Mouse (Mus musculus): ENCODE measurements around the gene Zfp804a. TPM values are rescaled to one million over a fixed set of nuclear protein-coding genes. Genes with fewer than 3 reads are reported as not detected.
A peak's percentile ranks its signal among the peaks of the same experiment; 100 is the strongest.

Zfp804a gene
- total and polyA plus RNA-seq, 2 experiments from 2014 or later, result 10.4 to 14.9 TPM

DNA sequence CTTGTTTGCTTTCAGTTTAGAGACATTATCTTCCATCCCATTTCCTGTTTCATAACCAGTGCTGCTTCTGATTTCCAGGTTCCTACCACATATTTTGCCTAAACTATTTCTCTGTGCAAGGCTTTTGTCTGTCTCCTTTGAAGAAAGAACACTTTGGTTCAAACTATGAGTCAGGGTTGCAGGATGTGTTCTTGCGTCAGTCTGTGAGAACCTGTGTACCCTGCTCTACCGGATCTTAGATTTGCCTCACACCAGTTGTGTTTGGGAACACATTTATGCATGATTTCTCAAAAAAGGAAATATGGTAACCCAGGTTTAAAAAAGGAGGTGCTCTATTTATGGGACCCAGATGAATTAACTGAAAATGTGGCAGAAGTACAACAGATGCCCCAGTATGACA, 125.7 kb downstream of the Zfp804a start:
- H3K4me2 ChIP-seq (ENCODE audit: low read depth, low read length), result no peak overlapping the region
- H3K27ac ChIP-seq, result no peak overlapping the region
- no peak overlapping the region for H3K4me3 ChIP-seq (ENCODE audit: low read length)
- no peaks in the 10 kb centered on the region for H3K36me3 ChIP-seq (ENCODE audit: insufficient read depth, low read length)
- H3K27me3 ChIP-seq (ENCODE audit: insufficient read depth, low read length), result no peaks in the 10 kb centered on the region
- H3K4me1 ChIP-seq (ENCODE audit: insufficient read depth, low read length), result no peaks in the 10 kb centered on the region
- DNase-seq (ENCODE audit: low spot score) (no peak), ATAC-seq (no peak)
- H3K9ac ChIP-seq (replicated peaks; ENCODE audit: low read length), result no peak overlapping the region
- no peak for TF ChIP-seq CTCF (IDR thresholded peaks at IDR 0.05; ENCODE audit: low read depth)
- WGBS, result 92% methylated on average over 2 of the region's 2 CpGs
- no peaks in the 10 kb centered on the region for H3K9me3 ChIP-seq (ENCODE audit: low read length)

- Histone ChIP-seq H3K36me3 (ENCODE audit: insufficient read depth, low read length) (no peaks in the 10 kb centered on the region), H3K9ac (replicated peaks; ENCODE audit: low read length) (no peak overlapping the region), H3K4me1 (ENCODE audit: insufficient read depth, low read length) (no peaks in the 10 kb centered on the region), H3K27me3 (ENCODE audit: insufficient read depth, low read length) (no peaks in the 10 kb centered on the region), H3K4me3 (ENCODE audit: low read length) (no peak overlapping the region), H3K9me3 (ENCODE audit: low read length) (no peaks in the 10 kb centered on the region), H3K4me2 (ENCODE audit: low read depth, low read length) (no peak overlapping the region), H3K27ac (no peak overlapping the region)
- no peak for ATAC-seq
- WGBS, result 96% methylated on average over 1 of the region's 1 CpGs
- no peak for DNase-seq (ENCODE audit: low spot score)
- TF ChIP-seq CTCF (IDR thresholded peaks at IDR 0.05; ENCODE audit: low read depth), result no peak
These were observed 128.0 kb downstream of the Zfp804a start for GRCm38 (mm10) chr2:82181010-82181409.

DNA sequence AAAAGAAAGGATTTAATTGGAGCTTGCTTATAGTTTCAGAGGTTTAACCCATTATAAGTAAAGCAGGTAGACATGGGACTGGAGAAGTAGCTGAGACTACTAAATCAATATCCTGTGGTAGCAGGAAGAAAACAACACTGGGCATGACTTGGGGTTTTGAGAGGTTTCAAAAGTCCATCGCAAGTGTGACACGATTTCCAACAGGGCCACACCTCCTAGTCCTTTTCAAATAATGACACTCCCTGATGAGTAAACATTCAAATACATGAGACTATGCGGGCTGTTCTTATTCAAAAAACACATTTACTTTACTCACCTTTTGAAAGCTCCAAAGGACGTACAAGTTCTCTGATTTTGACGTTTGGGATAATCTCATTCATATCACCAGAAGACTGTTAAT, 146.9 kb downstream of the Zfp804a start:
- no peak for DNase-seq (ENCODE audit: low spot score)

DNA sequence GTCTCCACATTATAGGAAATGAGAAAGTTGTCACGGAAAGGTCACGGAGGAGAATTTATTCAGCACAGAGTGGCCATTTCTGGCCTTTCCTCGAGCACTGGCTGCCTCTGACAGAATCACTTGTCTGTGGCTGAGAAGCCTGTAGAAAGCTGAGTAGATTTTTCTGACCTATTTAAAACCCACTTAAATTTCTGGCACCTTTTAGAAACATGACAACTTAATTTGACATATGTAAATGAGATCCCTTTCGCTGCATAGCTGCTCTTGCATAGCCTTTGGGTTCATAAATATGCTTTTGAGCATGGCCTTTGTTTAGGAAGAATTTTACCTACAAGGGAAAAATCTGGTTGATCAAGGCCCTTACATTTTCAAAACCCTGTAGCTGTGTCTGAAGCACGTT, 147.6 kb downstream of the Zfp804a start:
- TF ChIP-seq CTCF (IDR thresholded peaks at IDR 0.05; ENCODE audit: low read depth), result no peak
- ATAC-seq (peak; percentile 45; the same call in 1 of the 2 replicates), DNase-seq (ENCODE audit: low spot score) (no peak)
- no peak overlapping the region for H3K27ac ChIP-seq
- H3K4me2 ChIP-seq (ENCODE audit: low read depth, low read length), result no peak overlapping the region
- H3K36me3 ChIP-seq (ENCODE audit: insufficient read depth, low read length), result no peaks in the 10 kb centered on the region
- H3K4me1 ChIP-seq (ENCODE audit: insufficient read depth, low read length), result no peaks in the 10 kb centered on the region
- no peaks in the 10 kb centered on the region for H3K9me3 ChIP-seq (ENCODE audit: low read length)
- 51% methylated on average over 5 of the region's 5 CpGs for WGBS
- H3K27me3 ChIP-seq (ENCODE audit: insufficient read depth, low read length), result no peaks in the 10 kb centered on the region
- no peak overlapping the region for H3K4me3 ChIP-seq (ENCODE audit: low read length)
- H3K9ac ChIP-seq (replicated peaks; ENCODE audit: low read length), result no peak overlapping the region

More for the DNA sequence above, 146.9 kb downstream of the Zfp804a start:
- H3K36me3 ChIP-seq (ENCODE audit: insufficient read depth, low read length), result no peaks in the 10 kb centered on the region
- no peaks in the 10 kb centered on the region for H3K4me1 ChIP-seq (ENCODE audit: insufficient read depth, low read length)
- no peak overlapping the region for H3K27ac ChIP-seq
- H3K9ac ChIP-seq (replicated peaks; ENCODE audit: low read length), result no peak overlapping the region
- H3K9me3 ChIP-seq (ENCODE audit: low read length), result no peaks in the 10 kb centered on the region
- no peak overlapping the region for H3K4me2 ChIP-seq (ENCODE audit: low read depth, low read length)
- no peak overlapping the region for H3K4me3 ChIP-seq (ENCODE audit: low read length)
- H3K27me3 ChIP-seq (ENCODE audit: insufficient read depth, low read length), result no peaks in the 10 kb centered on the region
- 86% methylated on average over 5 of the region's 5 CpGs for WGBS
- TF ChIP-seq CTCF (IDR thresholded peaks at IDR 0.05; ENCODE audit: low read depth), result no peak
- no peak for ATAC-seq

DNA sequence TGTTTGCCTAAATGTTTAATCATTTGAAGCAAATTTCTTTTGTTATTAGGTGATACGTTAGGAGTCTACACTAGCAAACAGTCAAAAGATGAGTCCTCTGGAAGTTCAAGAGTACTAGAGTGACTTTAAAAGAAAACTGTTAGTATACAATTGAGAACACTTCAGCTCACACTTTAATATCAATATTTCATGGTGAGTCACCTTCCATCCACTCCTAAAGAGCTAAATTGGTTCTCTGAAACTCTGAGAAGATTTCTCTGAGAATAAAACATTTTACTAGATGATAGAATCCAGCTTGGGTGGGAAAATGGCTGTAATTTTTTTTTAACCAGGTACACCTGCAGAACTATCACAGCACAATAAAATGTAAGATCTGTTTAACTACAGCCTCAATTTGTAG, 157.6 kb downstream of the Zfp804a start:
- Histone ChIP-seq H3K9ac (replicated peaks; ENCODE audit: low read length) (no peak overlapping the region), H3K4me2 (ENCODE audit: low read depth, low read length) (no peak overlapping the region), H3K4me1 (ENCODE audit: insufficient read depth, low read length) (no peaks in the 10 kb centered on the region), H3K4me3 (ENCODE audit: low read length) (no peak overlapping the region), H3K27me3 (ENCODE audit: insufficient read depth, low read length) (no peaks in the 10 kb centered on the region), H3K36me3 (ENCODE audit: insufficient read depth, low read length) (no peaks in the 10 kb centered on the region), H3K9me3 (ENCODE audit: low read length) (0 out of 2 replicates have a peak, but pooled peaks cover 3% of the 10 kb centered on the region), H3K27ac (no peak overlapping the region)
- TF ChIP-seq CTCF (IDR thresholded peaks at IDR 0.05; ENCODE audit: low read depth), result no peak
- WGBS, result 85% methylated on average over 1 of the region's 1 CpGs
- ATAC-seq (no peak), DNase-seq (ENCODE audit: low spot score) (no peak)

DNA sequence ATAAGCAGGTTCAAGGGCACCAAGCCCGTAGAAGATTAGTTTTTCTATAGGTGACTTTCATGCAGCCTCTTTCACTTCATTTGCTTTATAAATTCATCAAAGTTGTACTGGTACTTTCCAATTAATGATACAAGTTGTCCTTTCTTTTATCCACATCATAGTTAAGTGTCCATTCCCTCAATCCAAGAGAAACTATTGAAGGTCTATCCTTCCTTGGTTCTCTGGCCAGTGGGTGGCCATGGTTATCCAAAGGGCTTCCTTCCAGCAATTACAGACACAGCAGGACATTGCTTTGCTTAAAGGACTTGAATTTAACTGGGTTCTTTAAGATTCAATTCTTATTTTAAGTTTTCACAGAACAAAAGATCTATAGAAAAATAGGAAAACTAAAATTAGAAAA, 158.9 kb downstream of the Zfp804a start:
- DNase-seq (ENCODE audit: low spot score), result no peak
- Histone ChIP-seq H3K9ac (replicated peaks; ENCODE audit: low read length) (no peak overlapping the region), H3K27ac (no peak overlapping the region), H3K27me3 (ENCODE audit: insufficient read depth, low read length) (no peaks in the 10 kb centered on the region), H3K4me1 (ENCODE audit: insufficient read depth, low read length) (no peaks in the 10 kb centered on the region), H3K9me3 (ENCODE audit: low read length) (0 out of 2 replicates have a peak, but pooled peaks cover 3% of the 10 kb centered on the region), H3K4me3 (ENCODE audit: low read length) (no peak overlapping the region), H3K4me2 (ENCODE audit: low read depth, low read length) (no peak overlapping the region), H3K36me3 (ENCODE audit: insufficient read depth, low read length) (no peaks in the 10 kb centered on the region)
- no peak for ATAC-seq
- TF ChIP-seq CTCF (IDR thresholded peaks at IDR 0.05; ENCODE audit: low read depth), result no peak
- WGBS, result 56% methylated on average over 1 of the region's 1 CpGs

DNA sequence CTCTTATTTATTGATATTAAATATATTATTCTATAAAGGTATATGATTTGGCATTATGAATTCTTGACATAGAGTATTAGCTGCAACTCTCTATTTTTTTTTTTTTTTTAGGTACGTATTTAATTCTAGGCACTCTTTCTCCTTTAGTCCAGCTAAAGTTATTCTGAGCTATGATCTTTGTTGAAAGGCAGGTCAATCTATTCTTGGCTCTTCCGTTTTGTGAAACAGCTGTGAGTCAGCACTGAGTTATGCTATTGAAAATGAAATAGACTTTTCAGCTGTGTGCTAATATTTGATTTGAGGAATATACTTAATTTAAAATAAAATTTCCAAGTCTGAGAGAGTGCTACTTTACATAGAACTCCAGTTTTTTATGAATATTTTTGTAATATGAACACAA, 164.9 kb downstream of the Zfp804a start:
- 0 out of 2 replicates have a peak, but pooled peaks cover 3% of the 10 kb centered on the region for H3K9me3 ChIP-seq (ENCODE audit: low read length)
- no peak overlapping the region for H3K9ac ChIP-seq (replicated peaks; ENCODE audit: low read length)
- DNase-seq (ENCODE audit: low spot score), result no peak
- H3K4me3 ChIP-seq (ENCODE audit: low read length), result no peak overlapping the region
- H3K4me2 ChIP-seq (ENCODE audit: low read depth, low read length), result no peak overlapping the region
- no peak for TF ChIP-seq CTCF (IDR thresholded peaks at IDR 0.05; ENCODE audit: low read depth)
- no peak overlapping the region for H3K27ac ChIP-seq
- H3K4me1 ChIP-seq (ENCODE audit: insufficient read depth, low read length), result no peaks in the 10 kb centered on the region
- no peaks in the 10 kb centered on the region for H3K27me3 ChIP-seq (ENCODE audit: insufficient read depth, low read length)
- no peak for ATAC-seq
- 76% methylated on average over 2 of the region's 2 CpGs for WGBS
- H3K36me3 ChIP-seq (ENCODE audit: insufficient read depth, low read length), result no peaks in the 10 kb centered on the region

All from hindbrain, postnatal 0 days (tissue).